Mouse (Mus musculus) activated CD4-positive, CD25-positive, alpha-beta regulatory T cell, adult 9 weeks (primary cell): ENCODE measurements around the gene Prlhr. TPM values are rescaled to one million over a fixed set of nuclear protein-coding genes. Genes with fewer than 3 reads are reported as not detected.

Experiments used
- polyA plus RNA-seq: library from polyadenylated mRNA; unstranded; fragments of 100-300 nt; shearing (Covaris generic); gene quantifications from one replicate; pipeline ENCODE4 v1.2.1, GENCODE M21; 2017

Gene Prlhr
- not detected for polyA plus RNA-seq

GRCm38 (mm10) chr19:60468254-60468762 is at the start of gene Prlhr:
Prlhr (minus strand) TSS chr19:60468304.

Other genes with a start within 250 kb of the Prlhr start
- 31.0 TPM for gene Fam204a, start 241.6 kb downstream of the Prlhr start, polyA plus RNA-seq
- 16.7 TPM for gene Cacul1, start 112.7 kb upstream of the Prlhr start, polyA plus RNA-seq